Mouse (Mus musculus): ENCODE data around the gene Armh3. TPM values are rescaled to one million over a fixed set of nuclear protein-coding genes. Genes with fewer than 3 reads are reported as not detected.
A peak's percentile ranks its signal among the peaks of the same experiment; 100 is the strongest.

Gene Armh3
- total RNA-seq, 2 experiments from 2014 or later: 20.1 to 20.2 TPM

GRCm38 (mm10) chr19:46036477-46037242 lies 38.4 kb upstream of the Armh3 start:
- intact Hi-C loops (cut with DNase I): no loop called here
- DNase-seq (ENCODE audit: low spot score in 2 of 2): no peak

- intact Hi-C loops (cut with DNase I): no loop called here
These were observed 37.7 kb upstream of the Armh3 start for GRCm38 (mm10) chr19:46035971-46036370.

DNA sequence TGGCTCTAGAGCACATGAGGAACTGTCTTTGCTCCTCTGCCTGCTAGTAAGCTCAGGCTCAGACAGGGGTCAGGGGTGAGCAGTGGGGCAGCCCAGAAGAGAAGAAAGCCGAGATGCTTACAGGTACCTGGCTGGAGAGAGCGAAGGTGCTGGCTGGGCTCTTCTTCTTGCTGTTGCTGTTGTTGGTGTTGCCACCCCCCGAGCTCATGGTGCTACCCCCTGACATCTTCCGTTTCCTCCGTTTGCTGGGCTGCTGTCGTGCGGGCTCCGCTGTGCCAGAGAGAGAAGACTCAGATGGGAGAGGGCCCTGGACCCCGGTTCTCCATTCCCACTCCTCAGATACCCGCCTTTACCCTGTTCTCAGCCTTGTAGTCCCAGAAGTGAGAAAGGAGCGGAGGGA lies 35.6 kb upstream of the Armh3 start:
- DNase-seq (ENCODE audit: low spot score in 2 of 2): no peak
- intact Hi-C loops (cut with DNase I): no loop called here

More at GRCm38 (mm10) chr19:46035971-46036370, 37.7 kb upstream of the Armh3 start:
- no peak for DNase-seq (ENCODE audit: low spot score in 2 of 2)

DNA sequence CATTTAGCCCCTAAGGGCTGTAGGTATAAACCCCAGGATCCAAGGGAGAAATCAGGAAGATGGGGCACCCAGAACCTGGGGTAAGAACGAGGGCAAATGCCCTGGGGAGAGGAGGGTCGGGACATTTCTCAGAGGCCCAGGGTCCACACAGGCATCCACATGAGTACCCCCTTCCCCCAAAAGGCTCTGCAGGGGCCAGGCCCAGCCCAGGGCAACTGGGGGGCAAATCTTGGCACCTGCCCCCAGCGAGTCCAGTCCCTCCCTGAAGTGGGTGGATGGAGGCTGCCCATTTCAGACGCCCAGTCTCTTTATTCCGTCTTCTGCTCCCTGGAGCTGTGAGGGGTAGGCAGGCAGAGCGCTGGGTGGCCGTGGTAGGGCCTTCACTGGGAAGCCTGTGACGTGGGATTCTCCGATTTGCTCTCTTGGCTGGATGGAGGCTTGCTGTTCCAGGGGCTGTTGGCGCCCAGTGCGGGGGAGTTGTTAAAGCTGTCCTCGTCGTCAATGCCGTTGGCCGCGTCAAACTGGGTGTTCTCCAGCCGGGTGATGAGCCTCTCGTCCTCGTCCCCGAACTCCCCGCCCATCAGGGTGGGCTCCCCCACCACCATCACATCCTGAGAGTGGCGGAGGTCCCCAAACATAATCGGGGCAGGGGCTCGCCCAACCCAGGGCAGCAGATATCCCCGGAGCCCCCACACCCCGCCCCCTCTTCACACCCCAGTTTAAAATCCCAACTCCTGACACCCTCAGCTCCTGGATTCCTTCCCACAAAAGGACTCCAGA lies 34.6 kb upstream of the Armh3 start:
- intact Hi-C loops (cut with DNase I): no loop called here

GRCm38 (mm10) chr19:46031689-46032432 lies 33.6 kb upstream of the Armh3 start:
- DNase-seq (ENCODE audit: low spot score in 2 of 2): no peak
- intact Hi-C loops (cut with DNase I): no loop called here

More for the DNA sequence above, 34.6 kb upstream of the Armh3 start:
- DNase-seq (ENCODE audit: low spot score in 2 of 2): peak; percentile 52 to 65

GRCm38 (mm10) chr19:46030196-46030983 lies 32.1 kb upstream of the Armh3 start:
- intact Hi-C loops (cut with DNase I): no loop called here
- no peak for DNase-seq (ENCODE audit: low spot score in 2 of 2)

DNA sequence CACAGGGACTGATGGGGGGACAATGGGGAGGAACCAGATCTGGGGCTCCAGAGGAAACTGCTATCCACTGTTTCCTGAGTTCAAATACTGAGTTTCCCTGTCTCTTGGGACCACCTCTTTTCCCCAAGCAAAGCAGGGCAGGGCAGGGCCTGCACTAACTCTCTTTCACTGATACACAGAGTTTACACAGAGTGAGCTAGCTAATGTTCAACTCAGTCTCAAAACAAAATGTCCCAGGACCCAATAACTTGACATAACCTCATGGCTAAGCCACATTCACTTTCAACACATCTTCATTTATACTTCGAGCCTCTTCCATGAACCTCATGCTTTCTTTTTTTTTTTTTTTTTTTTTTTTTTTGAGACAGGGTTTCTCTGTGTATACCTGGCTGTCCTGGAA lies 31.4 kb upstream of the Armh3 start:
- DNase-seq (ENCODE audit: low spot score in 2 of 2): no peak
- intact Hi-C loops (cut with DNase I): no loop called here

DNA sequence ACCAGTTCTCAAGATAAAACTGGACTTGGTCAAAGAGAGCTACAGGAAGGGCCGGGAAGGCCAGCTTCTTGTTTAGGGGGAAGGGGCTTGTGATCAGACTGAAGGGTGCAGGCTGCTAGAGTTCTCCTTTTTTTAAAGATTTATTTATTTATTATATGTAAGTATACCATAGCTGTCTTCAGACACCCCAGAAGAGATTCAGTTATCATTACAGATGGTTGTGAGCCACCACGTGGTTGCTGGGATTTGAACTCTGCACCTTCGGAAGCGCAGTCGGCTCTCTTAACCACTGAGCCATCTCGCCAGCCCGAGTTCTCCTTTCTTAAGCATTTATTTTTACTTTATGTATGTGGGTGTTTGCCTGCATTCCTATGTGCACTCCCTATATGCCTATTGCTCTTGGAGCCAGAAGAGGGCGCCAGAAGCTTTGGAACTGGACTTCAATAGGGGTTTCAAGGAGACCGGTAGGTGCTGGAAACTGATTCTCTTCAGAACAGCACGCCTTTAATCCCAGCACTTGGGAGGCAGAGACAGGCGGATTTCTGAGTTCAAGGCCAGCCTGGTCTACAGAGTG lies 30.5 kb upstream of the Armh3 start:
- intact Hi-C loops (cut with DNase I): no loop called here
- no peak for DNase-seq (ENCODE audit: low spot score in 2 of 2)

DNA sequence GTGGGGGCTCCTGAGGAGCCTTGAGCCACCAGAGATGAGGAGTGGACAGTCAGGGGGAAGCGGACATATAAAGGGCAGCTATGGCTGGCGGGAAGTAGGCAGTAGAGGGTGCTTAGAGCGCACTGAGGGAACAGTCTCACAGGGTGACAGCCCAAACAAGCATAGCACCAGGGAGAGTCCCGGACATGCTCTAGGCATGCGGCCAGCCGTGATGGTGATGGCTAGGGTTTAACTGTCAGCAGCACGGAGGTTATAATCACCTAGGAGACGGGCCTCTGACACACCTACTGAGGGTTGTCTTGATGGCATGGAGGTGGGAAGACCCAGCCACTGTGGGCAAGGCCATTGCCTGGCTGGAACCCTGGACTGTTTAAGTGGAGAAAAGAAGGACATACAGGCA lies 28.3 kb upstream of the Armh3 start:
- intact Hi-C loops (cut with DNase I): no loop called here
- no peak for DNase-seq (ENCODE audit: low spot score in 2 of 2)

DNA sequence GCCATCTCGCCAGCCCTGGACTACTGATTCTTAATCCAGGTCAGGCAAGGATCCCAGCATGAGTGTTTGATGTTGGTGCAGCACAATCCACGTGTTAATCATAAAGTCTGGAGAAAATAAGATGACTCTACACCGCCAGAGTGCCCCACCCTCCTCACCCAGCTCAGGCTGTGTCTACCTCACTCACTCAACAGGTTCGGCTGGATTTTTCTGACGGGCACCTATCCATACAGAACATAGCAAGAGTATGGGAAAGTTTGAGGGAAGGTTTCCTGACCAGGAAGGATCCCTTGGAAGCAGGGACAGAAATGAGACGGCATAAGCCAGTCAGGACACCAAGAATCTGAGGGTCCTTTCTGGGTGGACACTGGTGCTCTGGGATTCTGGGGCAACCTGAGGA lies 26.7 kb upstream of the Armh3 start:
- intact Hi-C loops (cut with DNase I): no loop called here
- DNase-seq (ENCODE audit: low spot score in 2 of 2): no peak

DNA sequence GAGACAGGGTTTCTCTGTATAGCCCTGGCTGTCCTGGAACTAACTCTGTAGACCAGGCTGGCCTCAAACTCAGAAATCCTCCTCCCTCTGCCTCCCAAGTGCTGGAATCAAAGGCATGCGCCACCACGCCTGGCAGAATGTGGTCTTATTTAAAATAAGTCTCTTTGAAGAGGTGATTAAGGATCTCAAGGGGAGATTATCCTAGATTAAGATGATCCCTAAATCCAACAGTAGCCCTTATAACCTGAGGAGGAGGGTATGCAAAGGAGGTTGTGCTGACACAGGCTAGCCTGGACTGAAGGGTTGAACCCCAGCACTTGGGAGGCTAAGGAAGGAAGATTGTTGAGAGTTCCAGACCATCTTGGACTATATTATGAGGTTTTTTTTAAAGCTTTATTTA lies 17.7 kb upstream of the Armh3 start:
- no peak for DNase-seq (ENCODE audit: low spot score in 2 of 2)
- intact Hi-C loops (cut with DNase I): loop anchor here (10.0 kb wide), 1 partner anchor 441 kb away; no protein-coding TSS in a partner anchor

GRCm38 (mm10) chr19:46014572-46015178 lies 16.4 kb upstream of the Armh3 start:
- intact Hi-C loops (cut with DNase I): loop anchor here (5.0 to 10.0 kb wide), 2 partner anchors 202 to 440 kb away; no protein-coding TSS in a partner anchor
- DNase-seq (ENCODE audit: low spot score in 2 of 2): peak; percentile 78 to 85

- no peak for DNase-seq (ENCODE audit: low spot score in 2 of 2)
- intact Hi-C loops (cut with DNase I): no loop called here
These were observed 7.4 kb upstream of the Armh3 start for GRCm38 (mm10) chr19:46005680-46006079.

DNA sequence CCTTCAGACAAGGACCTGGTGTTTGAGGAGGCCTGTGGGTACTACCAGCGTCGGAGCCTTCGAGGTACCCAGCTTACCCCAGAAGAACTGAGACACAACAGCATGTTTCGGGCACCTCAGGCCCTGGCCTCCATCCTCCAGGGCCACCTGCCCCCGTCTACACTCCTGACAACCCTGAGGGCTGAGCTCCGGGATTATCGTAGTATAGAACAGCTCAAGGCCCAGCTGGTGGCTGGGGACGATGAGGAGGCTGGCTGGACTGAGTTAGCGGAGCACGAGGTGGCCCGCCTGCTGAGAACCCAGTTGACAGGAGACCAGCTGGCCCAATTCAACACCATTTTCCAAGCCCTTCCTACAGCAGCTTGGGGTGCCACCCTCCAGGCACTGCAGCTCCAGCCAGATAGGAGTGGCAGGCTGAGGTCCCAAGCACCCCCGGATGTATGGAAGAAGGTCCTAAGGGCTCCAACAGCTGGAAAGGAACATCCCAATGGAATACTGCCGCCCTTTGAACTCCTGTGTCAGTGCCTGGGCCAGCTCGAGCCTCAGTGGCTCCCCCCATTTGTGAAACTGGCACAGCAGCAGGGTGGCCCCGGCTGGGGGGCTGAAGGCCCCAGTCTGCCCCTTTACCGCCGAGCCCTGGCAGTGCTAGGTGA lies 6.7 kb upstream of the Armh3 start:
- no peak for DNase-seq (ENCODE audit: low spot score in 2 of 2)
- intact Hi-C loops (cut with DNase I): no loop called here

DNA sequence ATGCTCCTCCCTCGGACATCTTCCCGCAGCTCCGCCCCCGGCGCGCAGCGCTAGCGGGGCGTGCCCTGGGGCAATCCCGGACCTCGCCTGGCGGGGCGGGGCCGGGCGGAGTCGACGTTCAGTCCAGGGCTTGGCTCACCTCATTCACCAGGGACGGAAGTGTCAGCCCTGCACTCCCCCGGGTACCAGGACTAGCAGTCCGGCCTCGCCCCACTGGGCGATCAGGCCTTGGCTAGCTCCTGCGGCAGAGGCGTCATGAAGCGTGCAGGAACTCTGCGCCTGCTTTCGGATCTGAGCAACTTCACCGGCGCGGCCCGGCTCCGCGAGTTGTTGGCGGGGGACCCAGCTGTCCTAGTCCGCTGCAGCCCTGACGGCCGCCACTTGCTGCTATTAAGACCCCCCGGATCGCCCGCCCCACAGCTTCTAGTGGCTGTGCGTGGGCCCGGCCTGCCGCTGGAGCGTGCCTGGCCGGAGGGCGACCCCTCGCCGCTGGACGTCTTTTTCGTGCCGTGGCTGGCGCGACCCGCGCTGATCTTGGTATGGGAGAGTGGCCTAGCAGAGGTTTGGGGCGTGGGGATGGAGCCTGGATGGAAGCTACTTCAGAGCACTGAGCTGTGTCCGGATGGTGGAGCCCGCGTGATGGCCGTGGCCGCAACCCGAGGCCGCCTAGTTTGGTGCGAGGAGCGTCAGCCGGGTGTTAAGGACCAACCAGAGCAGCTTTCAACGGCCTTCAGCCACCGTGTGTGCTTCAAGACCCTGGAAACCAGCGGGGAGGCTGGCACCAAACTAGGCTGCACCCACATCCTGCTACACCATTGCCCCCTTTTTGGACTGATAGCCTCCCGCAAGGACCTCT lies 5.3 kb upstream of the Armh3 start, which contains the start of gene Hps6:
Gene Hps6, plus strand, starts transcription at position 138 of the 856 bp plus-strand sequence.
- intact Hi-C loops (cut with DNase I): no loop called here
- DNase-seq (ENCODE audit: low spot score in 2 of 2): peak; percentile 66 to 75

DNA sequence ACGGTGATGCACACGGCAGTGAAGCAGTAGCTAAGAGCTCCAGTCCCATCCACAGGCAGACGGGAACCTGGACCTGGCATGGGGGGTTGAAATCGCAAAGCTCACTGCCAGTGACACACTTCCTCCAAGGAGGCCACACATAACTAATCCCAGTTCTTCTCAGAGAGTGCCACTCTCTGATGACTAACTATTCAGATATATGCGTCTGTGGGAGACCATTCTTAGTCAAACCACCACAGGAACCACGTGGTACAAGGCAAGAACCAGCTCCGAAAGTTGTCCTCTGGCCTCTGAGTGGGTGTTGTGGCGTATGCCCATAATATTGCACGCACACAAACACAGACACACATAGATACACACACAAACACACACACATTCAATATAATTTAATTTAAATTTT lies 4.0 kb upstream of the Armh3 start:
- no peak for DNase-seq (ENCODE audit: low spot score in 2 of 2)
- intact Hi-C loops (cut with DNase I): no loop called here

- intact Hi-C loops (cut with DNase I): loop anchor here (5.0 kb wide), 1 partner anchor 43 kb away; the partner anchor contains the start of gene Pprc1
- no peak for DNase-seq (ENCODE audit: low spot score in 2 of 2)
These were observed 1.1 kb upstream of the Armh3 start for GRCm38 (mm10) chr19:45999378-45999777.

Data from left cerebral cortex, postnatal 36 days (tissue).